Mouse (Mus musculus) hindbrain, embryonic 10.5 days (tissue): ENCODE data around the gene Qk. TPM values are rescaled to one million over a fixed set of nuclear protein-coding genes. Genes with fewer than 3 reads are reported as not detected.

Experiments used
- DNase-seq: peaks from one replicate; pipeline ENCODE4 v3.0.0-alpha.2; 2017; ENCODE audit warnings: low spot score
- H3K27ac ChIP-seq: fragments of 300-500 bp; sonication (generic); 2 replicates; pipeline ENCODE4 v1.5.1; 2016; ENCODE audit warnings: mild to moderate bottlenecking, moderate library complexity
- H3K27me3 ChIP-seq: fragments of 300-500 bp; sonication (generic); 2 replicates; pipeline ENCODE4 v1.6.1; 2016; ENCODE audit warnings: mild to moderate bottlenecking; ENCODE audit not compliant: poor library complexity, insufficient read depth, severe bottlenecking
- H3K36me3 ChIP-seq: fragments of 300-500 bp; sonication (generic); 2 replicates; pipeline ENCODE4 v1.6.1; 2016; ENCODE audit warnings: mild to moderate bottlenecking, moderate library complexity
- H3K4me1 ChIP-seq: fragments of 300-500 bp; sonication (generic); replicated peaks from 2 replicates; pipeline ENCODE4 v1.6.1; 2016; ENCODE audit warnings: mild to moderate bottlenecking
- H3K4me3 ChIP-seq: fragments of 300-500 bp; sonication (generic); 2 replicates; pipeline ENCODE4 v1.5.1; 2016; ENCODE audit warnings: mild to moderate bottlenecking, moderate library complexity
- H3K9me3 ChIP-seq: fragments of 300-500 bp; sonication (generic); 2 replicates; pipeline ENCODE4 v1.6.1; 2016; ENCODE audit warnings: mild to moderate bottlenecking, moderate library complexity
- WGBS: fragments of 180-500 bp; shearing (Covaris S2); methylation state at CpG from one replicate; pipeline ENCODE4 v1.1.7; 2016; 5-methylcytosine and 5-hydroxymethylcytosine counted together
- polyA plus RNA-seq: library from polyadenylated mRNA; unstranded; fragments of >200 nt; fragmentation: Nextera tagmentation; extraction: Ambion mirVana; gene quantifications from 2 replicates; pipeline ENCODE4 v1.2.1, GENCODE M21; 2016

The Qk gene
- polyA plus RNA-seq, 1 experiment from 2014 or later: 34.6 TPM

GRCm38 (mm10) chr17:10198231-10198630 is 121.4 kb downstream of the Qk start:
- 91% methylated on average over 3 of the region's 3 CpGs for WGBS
- Histone ChIP-seq H3K4me3 (no peak overlapping the region), H3K36me3 (peaks cover 40% of the 10 kb centered on the region), H3K27ac (no peak overlapping the region), H3K27me3 (no peaks in the 10 kb centered on the region), H3K9me3 (peaks cover 11% of the 10 kb centered on the region; the same call in 1 of the 2 replicates), H3K4me1 (no peaks in the 10 kb centered on the region)
- no peak for DNase-seq

- Histone ChIP-seq H3K4me1 (no peaks in the 10 kb centered on the region), H3K36me3 (peaks cover 21% of the 10 kb centered on the region), H3K27ac (no peak overlapping the region), H3K9me3 (peaks cover 24% of the 10 kb centered on the region), H3K4me3 (no peak overlapping the region), H3K27me3 (no peaks in the 10 kb centered on the region)
- WGBS: 95% methylated on average over 6 of the region's 6 CpGs
- no peak for DNase-seq
These were observed 124.0 kb downstream of the Qk start for GRCm38 (mm10) chr17:10195703-10196102.

DNA sequence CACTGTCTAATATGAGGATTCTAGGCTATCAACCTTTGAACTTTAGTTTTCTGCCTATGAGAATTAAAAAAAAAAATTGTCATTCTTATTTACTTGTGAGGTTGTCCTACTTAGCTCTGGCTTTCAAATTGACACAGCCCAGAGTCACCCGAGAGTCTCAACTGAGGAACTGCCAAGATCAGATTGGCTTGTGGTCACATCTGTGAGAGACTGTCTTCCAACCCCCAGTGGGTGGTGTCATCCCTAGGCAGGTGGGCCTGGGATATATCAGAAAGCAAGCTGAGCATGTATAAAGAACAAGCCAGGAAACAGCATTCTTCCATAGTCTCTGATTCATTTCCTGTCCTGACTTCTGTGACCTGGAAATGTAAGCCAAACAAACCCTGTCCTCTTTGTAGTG is 128.8 kb downstream of the Qk start:
- H3K27me3 ChIP-seq: no peaks in the 10 kb centered on the region

GRCm38 (mm10) chr17:10188481-10188880 is 131.2 kb downstream of the Qk start:
- Histone ChIP-seq H3K9me3 (peaks cover 15% of the 10 kb centered on the region), H3K27me3 (no peaks in the 10 kb centered on the region), H3K4me1 (peaks cover 8% of the 10 kb centered on the region; the same call in 1 of the 2 replicates), H3K27ac (peak overlapping the region; percentile 59; the same call in 1 of the 2 replicates), H3K4me3 (no peak overlapping the region), H3K36me3 (peaks cover 4% of the 10 kb centered on the region; the same call in 1 of the 2 replicates)
- peak; percentile 1 for DNase-seq
- 73% methylated on average over 3 of the region's 3 CpGs for WGBS

More for the DNA sequence above, 128.8 kb downstream of the Qk start:
- 80% methylated on average over 1 of the region's 1 CpGs for WGBS
- Histone ChIP-seq H3K27ac (no peak overlapping the region), H3K4me3 (no peak overlapping the region), H3K4me1 (peaks cover 8% of the 10 kb centered on the region; the same call in 1 of the 2 replicates), H3K36me3 (peaks cover 4% of the 10 kb centered on the region; the same call in 1 of the 2 replicates), H3K9me3 (peaks cover 19% of the 10 kb centered on the region)
- DNase-seq: no peak

GRCm38 (mm10) chr17:10187431-10188020 is 132.1 kb downstream of the Qk start:
- Histone ChIP-seq H3K36me3 (no peaks in the 10 kb centered on the region), H3K27me3 (no peaks in the 10 kb centered on the region), H3K4me1 (peaks cover 8% of the 10 kb centered on the region; the same call in 1 of the 2 replicates), H3K4me3 (no peak overlapping the region), H3K27ac (peak overlapping the region; percentile 71), H3K9me3 (peaks cover 6% of the 10 kb centered on the region)
- DNase-seq: no peak
- WGBS: 78% methylated on average over 4 of the region's 4 CpGs

DNA sequence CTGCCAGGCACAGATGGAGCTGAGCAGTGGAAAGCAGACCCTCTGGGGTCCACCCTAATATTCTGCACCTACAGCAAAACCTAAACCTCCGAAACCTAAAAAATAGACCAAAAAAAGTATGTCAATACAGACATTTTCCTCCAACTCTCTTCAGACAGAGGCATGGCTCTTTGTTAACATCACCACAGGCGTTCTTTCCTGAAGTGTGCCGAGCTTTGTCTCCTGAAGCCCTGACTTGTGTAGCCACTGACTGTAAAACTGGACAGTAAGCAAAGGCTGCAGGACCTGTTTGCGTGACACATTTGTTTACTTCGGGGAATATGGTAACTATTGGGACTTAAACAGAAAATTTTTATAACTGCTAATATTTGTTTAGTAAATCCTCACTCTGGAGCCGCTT is 137.9 kb downstream of the Qk start:
- H3K4me1 ChIP-seq: peaks cover 6% of the 10 kb centered on the region
- no peaks in the 10 kb centered on the region for H3K9me3 ChIP-seq
- no peak for DNase-seq
- H3K27ac ChIP-seq: no peak overlapping the region
- H3K27me3 ChIP-seq: no peaks in the 10 kb centered on the region
- no peak overlapping the region for H3K4me3 ChIP-seq
- no peaks in the 10 kb centered on the region for H3K36me3 ChIP-seq
- WGBS: 73% methylated on average over 6 of the region's 6 CpGs

GRCm38 (mm10) chr17:10177096-10177495 is 142.6 kb downstream of the Qk start:
- no peaks in the 10 kb centered on the region for H3K27me3 ChIP-seq
- no peak overlapping the region for H3K4me3 ChIP-seq
- H3K36me3 ChIP-seq: no peaks in the 10 kb centered on the region
- no peak overlapping the region for H3K27ac ChIP-seq
- WGBS: 84% methylated on average over 5 of the region's 5 CpGs
- H3K9me3 ChIP-seq: no peaks in the 10 kb centered on the region
- H3K4me1 ChIP-seq: peaks cover 5% of the 10 kb centered on the region
- DNase-seq: no peak

DNA sequence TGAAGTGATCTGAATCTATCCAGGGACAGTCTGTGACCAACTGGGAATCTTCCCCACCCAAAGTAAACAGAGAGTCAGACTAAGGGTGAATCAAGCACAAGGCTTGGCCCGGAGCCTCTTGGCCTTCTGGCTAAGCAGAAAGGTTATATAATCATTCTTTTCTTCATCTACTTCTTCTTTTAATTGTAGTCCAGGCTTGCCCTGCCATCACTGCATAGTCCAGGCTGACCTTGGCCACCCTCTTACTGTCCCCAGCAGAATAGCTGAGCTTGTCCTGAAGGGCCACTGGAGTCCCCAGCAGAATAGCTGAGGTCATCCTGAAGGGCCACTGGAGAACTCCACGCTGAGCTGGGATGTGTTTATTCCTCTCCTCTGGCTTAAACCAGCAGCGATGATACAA is 158.4 kb downstream of the Qk start:
- no peak for DNase-seq
- Histone ChIP-seq H3K27me3 (no peaks in the 10 kb centered on the region), H3K9me3 (peaks cover 3% of the 10 kb centered on the region; the same call in 1 of the 2 replicates), H3K4me3 (no peak overlapping the region), H3K27ac (no peak overlapping the region), H3K4me1 (no peaks in the 10 kb centered on the region), H3K36me3 (no peaks in the 10 kb centered on the region)
- WGBS: 93% methylated on average over 3 of the region's 3 CpGs

GRCm38 (mm10) chr17:10160415-10160814 is 159.2 kb downstream of the Qk start:
- no peak for DNase-seq
- H3K9me3 ChIP-seq: peaks cover 8% of the 10 kb centered on the region; the same call in 1 of the 2 replicates
- 95% methylated on average over 6 of the region's 6 CpGs for WGBS
- no peaks in the 10 kb centered on the region for H3K36me3 ChIP-seq
- no peaks in the 10 kb centered on the region for H3K27me3 ChIP-seq
- H3K4me1 ChIP-seq: no peaks in the 10 kb centered on the region
- H3K27ac ChIP-seq: no peak overlapping the region
- no peak overlapping the region for H3K4me3 ChIP-seq

DNA sequence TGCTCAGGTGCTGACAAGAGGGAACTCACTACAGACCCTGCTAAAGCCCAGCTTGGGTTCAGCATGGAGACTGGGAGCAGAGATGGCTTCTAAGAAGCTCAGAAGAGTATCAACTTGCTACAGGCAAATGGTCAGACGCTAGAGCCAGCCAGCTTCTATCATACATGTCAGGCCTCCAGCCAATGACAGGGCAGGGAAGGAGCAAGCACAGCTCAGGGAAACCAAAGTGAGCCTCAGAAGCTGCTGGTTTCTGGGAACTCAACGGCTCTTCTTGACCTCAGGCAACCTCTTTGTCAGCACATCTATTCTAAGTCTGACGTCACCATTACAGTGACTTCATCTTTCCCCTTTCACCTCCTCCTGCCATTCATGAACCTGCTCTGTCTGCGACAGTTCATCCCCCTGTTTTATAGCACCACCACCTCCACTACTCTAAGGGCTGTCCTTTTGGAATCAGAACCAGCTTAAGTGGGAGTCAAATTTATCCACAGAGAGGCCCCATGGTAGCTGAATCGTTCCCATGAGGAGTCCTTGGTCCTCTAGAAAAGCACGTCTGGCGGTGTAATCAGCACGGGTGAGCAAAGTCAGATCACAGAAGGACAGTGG is 166.7 kb downstream of the Qk start:
- 65% methylated on average over 8 of the region's 8 CpGs for WGBS

More for the DNA sequence above, 166.7 kb downstream of the Qk start:
- Histone ChIP-seq H3K4me3 (no peak overlapping the region), H3K27me3 (no peaks in the 10 kb centered on the region), H3K4me1 (peaks cover 8% of the 10 kb centered on the region), H3K36me3 (no peaks in the 10 kb centered on the region), H3K9me3 (peaks cover 8% of the 10 kb centered on the region; the same call in 1 of the 2 replicates), H3K27ac (0 out of 2 replicates have a peak overlapping the region, but pooled peaks have one; percentile 16)
- DNase-seq: no peak
